Mouse (Mus musculus) thymus, postnatal 4 days (tissue): ENCODE results near the gene Tmed8.
"Not testable (repeated sequence)": the region's sequence is repeated elsewhere in the genome, so short reads cannot be mapped to it uniquely, and the experiment has no call there.

Experiments
- DNase-seq: peaks from one replicate; pipeline ENCODE4 v3.0.0; 2021

Gene Tmed8

DNA sequence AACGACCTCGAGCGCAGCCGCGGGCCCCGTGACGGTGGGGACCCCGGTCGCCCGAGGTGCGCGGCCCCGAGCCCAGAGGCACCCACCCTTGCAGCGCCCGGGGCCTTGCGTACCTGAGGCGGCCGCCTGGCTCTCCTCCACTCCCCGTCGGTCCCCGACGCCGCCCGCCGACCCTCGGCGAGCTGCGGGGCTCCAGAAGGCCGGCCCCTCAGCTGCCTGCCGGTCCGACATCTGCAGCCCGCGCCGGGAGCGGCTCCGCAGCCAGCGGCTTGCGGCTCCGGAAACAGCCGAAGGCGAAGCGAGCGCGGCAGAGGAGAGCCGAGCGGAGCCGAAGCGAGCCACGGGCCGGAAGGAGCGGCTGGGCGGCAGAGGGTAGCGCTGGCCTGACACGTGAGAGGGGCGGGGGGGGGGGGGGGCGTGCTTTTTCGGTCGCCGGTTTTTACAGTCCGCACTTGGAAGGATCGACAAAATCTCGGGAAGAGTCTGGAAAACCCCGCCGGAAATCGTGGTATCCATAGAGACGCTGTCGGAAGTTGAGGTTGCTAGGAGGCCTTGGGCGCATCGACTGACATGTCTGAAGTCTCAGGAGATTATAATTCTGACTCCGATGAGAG lies at the start of gene Tmed8:
TSS of gene Tmed8 (minus strand) at position 482 of the 614 bp plus-strand sequence.
- peak; percentile 91 for DNase-seq

DNA sequence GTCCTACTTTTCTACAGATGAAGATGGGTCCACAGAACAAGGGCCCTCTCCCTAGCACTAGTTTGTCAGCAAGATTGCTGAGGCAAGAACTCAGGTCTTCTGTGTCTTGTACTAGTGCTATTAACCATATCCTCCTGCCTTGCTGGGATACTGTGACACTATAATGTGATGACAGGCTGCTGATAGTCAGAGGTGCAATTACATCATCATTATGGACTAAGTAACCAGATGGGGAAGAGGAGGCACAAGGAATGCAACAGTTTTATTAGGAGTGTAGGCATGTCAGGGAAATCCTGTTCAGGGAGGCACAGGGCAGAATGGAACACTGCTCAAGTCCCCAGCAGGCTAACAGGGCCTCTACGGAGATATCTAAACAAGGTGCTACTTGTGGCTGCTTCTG lies 38.4 kb upstream of the Tmed8 start, which contains the start of gene Noxred1:
TSS of gene Noxred1 (minus strand) at position 101 of the 400 bp plus-strand sequence.
- no peak for DNase-seq

DNA sequence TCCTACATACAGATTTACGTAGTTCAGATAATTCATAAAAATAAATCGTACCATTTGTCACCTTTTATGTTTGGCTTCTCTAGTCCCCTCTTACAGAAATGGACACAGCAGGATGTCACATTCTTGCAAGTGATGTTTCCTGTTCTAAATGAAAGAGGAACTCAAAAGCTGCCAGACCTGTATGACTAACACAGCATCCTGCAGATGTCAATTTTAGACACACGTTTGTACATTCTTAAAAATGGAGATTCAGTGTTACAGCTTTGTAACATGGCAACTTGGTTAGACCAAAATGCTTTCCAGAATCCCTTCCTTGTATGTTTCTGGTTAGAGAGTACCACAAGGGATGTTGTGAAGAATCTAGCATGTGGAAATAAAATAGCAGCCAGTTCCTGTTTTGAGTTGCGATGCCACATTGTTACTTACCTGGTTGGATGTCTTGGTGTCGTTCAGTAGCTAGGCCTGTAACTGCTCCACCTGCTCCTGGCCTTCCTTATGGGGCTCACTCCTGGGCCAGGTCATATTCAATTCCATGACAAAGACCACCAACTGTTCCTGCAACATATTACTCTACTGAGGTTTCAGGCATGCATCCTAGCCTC lies 36.7 kb upstream of the Tmed8 start:
- no peak for DNase-seq

DNA sequence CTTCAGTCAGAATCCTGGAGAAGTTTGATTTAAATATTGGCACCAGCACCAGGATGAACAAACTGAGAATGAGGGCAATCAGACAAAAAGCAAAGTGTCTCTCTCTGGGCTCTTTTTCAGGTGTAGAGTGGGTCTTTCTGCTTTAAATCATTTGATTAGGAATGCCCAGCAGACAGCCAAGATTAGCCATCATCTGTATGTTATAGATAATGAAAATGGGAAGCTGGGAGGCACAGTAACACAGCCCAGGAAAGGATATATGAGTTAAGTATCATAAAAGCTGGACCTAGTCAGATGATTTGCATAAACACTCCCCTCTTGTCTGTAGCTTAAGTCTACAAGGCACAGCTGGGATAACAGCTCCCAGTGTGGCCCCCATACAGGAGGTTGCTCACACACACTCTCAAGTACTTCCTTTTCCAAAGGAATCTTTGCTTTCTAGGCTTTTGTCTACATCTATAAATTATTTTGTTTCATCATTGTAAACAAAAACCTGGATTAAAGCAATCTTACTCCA lies 30.2 kb upstream of the Tmed8 start:
- DNase-seq: no peak

DNA sequence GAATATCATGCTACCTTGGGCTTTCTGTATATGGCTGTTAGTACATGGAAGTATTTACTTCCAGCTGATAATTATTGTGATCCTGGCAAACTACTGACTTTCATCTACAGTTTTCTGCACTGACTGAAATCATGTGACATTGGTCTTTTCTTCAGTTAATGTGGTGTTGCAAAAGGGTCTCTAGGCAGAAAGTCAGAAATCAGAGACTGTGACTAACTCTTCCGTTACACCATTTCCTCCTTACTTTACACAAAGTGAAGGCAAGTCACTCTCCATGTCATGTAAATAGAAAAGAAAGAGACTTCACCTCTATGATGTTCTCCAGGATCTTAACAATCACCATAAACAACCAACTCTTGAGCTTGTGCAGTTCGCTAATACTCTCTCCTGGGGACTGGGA lies 29.4 kb upstream of the Tmed8 start:
- no peak for DNase-seq

DNA sequence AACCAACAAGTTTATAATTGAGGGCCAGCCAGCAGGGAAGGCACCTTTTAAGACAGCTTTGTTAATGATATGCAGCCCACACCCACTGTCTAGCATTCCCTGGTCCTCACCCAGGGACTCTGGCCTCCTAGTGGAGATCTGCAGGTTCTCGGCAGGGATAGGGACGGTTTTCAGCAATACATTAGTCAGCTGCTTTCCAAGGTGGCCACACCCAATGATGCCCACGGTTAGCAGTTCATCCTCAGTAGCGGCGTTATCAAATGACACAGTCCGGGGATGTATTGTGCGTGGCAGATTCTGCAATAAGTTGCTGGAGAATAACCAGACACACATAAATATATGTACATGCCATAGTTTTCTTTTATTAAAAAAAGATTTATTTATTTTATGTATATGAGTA lies 26.5 kb upstream of the Tmed8 start:
- no peak for DNase-seq

DNA sequence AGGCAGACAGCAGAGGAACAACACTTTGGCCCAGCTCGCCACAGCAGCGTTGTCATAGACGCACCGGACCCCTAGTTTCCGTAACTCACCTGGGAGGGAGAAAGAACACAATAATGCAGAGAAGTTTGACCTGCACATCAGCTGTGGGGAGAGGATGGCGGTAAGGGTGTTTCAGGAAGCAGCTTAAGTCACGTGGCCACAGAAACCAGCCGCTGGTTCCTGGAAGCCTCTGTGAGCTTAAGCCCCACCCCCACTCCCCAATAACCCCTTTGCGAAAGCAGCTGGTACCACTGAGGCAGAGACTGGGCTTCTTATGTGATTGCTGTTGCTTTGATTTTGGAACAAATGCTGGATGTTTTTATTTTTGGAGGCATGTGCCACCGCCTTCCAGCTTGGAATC lies 24.7 kb upstream of the Tmed8 start:
- DNase-seq: peak; percentile 24

DNA sequence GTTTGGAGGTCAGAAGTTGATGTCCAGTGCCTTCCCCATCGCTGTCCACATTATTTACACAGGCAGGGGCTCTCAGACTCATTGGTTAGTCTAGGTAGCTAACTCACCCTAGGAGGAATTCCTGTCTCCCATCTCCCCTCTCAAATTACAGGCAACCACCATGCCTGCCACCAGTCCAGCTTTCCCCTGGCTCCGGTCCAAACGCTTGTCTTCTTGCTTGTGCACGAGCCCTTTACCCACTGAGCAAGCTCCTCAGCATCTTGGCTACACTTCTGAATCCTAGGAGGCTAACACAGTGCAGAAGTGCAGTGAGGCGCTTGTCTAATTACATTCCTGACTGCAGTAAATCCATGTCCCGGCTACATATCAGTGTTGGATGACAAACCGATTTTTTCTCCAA lies 19.1 kb upstream of the Tmed8 start:
- DNase-seq: no peak

DNA sequence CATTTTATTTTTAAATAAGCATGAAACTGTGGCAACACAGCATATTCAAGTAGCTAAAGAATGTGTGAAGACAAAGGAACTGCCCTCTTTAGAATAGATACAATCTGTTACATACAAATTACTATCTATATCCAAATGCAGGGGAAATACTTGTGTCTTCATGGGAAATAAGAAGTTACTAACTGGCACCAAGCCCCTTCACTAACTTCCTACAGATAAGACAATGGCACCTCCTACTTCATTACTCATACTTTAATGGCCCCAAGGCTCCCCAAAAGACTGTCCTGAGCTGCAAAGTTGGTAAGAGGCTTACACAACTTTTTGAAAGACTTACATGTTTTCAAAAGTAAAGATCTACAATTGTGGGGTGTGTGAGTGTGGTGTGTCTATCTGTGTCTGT lies 17.3 kb upstream of the Tmed8 start:
- no peak for DNase-seq

DNA sequence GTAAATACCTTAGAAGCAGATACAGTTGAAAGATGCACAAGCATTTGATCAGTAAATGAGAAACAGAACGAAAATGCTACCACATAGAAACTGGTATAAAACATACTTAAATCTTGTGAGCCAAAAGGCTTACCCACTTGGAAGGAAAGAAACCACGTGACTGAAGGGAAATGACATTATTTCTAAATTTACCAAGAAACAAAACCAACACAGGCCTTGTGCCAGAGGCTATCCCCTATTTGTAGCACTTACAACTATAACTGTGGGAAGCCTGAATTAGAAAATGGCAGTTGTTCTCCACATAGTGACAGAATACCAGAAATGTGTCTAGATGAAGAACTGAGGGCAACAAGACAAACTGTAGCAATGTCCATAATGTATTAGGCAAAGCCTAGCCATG lies 15.8 kb upstream of the Tmed8 start:
- DNase-seq: no peak

DNA sequence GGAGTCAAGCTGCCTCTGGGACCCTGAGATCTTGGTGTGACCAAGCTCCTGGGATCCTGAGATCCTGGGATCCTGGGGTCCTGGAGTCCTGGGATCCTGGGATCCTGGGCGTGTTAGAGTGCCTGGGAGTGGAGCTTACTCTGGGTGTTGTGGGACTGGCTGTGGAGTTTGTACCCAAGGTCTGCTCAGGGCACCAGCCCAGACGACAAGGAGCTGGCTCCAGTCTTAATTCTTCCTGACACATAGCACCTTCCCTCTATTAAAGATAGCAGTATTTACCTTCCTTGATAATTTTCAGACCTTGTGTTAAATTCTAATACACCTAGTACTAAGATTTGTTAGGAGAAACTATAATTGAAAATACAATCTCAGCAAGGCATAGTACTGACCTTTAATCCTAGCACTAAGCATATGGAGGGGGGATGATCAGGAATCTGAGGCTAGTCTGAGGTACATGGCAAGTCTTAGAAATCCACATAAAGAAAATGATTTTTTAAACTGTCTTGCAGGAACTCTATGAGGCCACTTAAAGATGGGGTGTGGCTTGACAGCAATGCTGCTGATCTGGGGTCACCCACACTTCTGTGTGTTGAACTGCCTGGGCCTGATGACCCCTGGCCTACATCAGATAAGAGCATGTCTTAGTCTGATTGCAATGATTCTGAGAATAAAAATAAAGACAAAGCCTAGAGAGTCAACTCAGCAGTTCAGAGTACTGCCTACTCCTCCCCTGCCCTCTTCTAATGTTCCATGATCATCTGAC lies 12.8 kb upstream of the Tmed8 start:
- DNase-seq: no peak

DNA sequence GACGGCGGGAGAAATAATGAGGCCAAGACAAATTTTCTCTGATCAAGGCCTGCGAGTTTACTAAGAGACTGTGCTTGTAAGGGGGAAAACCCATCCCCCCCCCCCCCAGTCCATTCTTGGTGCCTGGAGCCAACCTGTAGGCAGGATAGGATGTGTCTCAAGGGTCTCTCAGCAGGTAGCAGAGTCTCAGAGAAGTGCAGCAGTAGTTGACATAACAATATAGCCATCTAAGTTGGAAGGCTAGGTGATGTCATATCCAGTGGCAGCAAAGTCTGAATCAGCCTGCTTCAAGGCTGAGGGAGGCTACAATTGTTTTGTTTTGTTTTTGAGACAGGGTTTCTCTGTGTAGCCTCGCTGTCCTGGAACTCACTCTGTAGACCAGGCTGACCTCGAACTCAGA lies 5.5 kb upstream of the Tmed8 start:
- not testable (repeated sequence) for DNase-seq

DNA sequence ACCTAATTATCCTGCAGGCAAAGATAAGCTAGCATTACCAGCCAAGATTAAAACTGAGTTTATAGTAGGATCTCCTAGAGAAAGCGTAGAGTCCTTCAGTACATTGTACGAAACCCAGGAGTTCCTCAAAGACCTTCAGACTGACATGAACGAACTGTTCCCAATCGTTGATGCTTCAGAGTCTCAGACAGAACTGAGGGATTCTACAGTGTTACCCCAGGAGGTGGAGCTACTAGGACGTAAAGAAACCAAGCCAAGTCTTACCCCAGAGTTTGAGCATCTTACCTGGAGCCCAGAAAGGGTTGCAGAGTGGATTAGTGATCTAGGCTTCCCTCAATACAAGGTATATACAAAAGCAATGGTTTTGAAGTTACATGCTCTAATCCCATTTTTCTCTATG lies 1.4 kb upstream of the Tmed8 start:
- DNase-seq: no peak

DNA sequence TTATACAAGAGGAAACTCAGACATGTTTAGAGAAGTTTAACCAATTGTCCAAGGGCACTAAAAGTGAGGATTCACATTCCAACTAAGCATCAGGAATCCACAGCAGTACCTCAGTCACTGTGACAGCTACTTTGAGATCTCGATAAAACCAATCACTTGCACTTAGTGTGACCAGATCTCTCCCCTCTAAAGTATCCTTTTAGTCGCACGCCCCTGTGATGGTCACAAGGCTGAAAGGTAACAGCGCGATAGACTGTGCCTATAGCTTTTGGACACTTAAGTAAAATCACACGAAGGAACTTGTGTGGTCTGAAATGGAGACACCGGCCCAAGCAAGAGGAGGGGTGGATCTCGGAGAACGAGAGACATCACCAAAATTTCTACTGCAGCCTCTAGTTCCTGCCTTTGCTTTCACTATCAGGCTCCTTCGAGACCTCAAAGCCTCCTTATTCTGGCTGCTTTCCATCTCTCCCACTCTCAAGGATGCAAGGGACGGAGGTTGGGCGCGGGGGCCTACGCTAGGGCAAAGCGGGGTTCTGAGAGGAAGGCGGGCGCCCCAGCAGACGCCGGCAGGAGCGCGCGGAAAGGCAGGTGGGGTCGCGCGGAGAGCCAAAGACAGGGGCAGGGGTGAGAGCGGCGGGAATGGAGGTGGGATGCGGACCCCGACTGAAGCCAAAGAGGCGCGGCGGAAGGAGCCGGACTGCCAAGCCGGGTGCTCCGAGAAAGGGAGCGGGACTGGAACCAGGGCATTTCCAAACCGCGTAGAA lies 865 bp downstream of the Tmed8 start, which contains the start of gene Samd15:
TSS of gene Samd15 (plus strand) at position 518 of the 767 bp plus-strand sequence.
- peak; percentile 81 for DNase-seq

DNA sequence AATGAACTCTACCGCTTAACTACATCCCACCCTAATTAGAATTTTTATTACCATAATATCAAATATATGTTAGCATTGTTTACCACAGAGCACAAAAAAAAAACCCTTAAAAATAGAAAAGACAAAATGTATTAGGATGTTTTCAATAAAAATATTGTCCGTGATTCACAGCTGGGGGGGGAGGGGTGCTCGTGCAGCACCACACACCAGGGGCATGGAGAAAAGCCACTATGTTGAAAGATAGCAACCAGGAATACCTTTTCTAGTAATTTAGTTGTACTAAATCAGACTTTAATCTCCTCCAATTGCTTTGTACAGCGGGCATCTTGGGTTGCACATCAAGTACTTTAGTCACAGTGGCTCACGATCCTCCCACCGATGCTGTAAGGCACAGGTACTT lies 1.5 kb downstream of the Tmed8 start:
- DNase-seq: no peak

DNA sequence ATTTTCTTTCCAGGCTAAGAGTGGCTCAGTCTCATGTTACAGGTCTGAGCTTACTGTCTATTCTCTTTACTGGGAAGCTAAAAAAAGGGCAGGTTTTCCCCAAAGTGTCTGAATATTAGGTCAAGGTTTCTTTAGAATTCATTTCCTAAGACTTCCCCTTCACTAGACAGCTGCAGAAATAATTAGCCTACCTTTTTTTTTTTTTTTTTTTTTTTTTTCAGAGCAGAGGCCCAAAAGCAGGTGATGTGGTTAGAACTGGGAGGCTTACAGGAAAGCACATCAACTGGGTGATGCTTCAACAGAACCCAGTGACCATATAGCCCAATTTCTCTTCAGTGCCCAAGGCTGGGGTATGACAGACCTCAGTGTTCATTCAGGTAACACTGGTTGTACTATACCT lies 3.9 kb downstream of the Tmed8 start:
- no peak for DNase-seq

DNA sequence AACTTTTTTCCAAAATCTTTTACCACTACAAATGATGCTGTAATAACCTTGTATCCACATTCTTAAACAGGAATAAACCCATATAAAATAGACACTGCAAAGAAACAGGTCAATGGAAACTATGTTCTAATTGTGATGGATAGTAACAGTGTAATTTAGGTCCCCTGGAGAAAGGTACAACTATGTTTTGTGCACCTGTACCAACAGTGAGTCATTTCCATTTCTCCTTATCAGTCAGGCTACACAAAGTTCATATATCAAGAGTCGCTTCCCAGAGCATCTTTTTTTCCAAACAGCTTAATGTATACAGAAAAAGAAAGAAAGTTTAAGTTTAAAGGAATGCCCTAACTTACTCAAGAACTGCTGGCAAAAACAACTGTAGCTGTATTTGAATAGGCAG lies 5.2 kb downstream of the Tmed8 start:
- no peak for DNase-seq

DNA sequence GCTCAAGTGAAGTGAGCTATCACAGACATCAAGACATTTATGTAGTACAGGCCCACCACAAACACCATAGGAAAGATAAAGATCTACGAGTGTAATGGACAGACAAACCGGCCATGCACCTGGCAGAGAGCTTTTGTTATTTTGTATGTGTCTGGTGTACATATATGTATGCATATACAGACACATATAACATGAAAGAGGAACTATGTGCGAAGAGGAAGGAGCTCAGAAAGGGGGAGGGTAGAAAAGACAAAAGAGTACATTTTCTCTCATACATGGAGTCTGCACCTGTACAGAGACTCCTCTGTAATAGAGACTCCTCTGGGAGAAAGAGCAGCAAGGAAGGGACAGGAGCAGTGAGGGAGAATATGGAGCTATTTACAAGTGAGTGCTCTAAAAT lies 7.2 kb downstream of the Tmed8 start:
- DNase-seq: no peak

DNA sequence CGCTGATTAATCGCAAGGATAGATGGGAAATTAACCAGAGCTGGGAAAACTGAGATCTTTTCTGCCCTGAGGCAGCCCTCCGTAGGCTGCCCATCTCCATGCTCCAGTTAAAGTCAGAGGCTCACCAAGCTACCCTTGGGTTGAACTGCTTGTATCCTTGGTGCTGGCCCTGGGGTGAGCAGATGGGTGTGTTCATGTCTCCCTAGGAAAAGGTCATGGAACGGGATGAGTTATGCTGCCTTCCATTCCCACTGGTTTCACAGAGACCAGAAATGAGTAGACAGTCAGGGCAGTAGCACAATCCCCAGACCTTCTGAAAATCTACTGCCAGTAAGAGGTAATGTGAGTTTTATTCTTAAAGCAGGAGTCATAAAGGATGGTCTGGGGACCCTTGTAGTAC lies 22.6 kb downstream of the Tmed8 start:
- no peak for DNase-seq

DNA sequence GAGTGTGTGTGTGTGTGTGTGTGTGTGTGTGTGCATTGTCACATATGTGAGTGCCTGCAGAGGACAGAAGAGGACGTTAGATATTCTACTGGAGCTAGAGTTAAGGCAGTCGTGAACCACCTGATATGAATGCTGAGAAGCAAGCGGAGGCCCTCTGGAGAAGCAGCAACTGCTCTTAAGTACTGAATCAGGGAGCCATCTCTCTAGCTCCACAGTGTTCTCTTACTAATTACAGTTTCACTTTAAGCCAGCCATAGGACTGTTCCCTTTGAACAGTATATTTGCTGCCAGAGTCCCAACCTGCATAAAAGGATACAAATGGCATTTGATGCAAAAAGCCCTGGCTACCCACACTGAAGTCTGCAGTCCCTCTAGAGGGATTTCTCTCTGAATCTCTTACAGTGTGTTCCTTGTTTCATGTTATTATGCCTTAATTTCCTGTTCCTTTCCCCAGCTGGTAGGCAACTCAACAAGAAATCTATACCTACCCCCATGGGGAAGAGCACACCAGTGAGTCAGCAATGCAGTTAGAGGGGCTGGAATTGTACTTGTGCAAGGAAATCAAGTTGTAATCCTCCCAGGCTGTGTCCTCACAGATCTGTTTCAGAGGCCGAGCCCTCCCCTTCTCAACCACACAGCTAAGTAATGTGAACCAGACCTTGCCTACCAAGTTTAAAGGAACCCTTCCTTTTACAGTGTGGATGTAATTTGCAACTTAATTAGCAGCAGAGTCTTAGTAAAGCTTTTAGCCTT lies 24.9 kb downstream of the Tmed8 start:
- DNase-seq: no peak

DNA sequence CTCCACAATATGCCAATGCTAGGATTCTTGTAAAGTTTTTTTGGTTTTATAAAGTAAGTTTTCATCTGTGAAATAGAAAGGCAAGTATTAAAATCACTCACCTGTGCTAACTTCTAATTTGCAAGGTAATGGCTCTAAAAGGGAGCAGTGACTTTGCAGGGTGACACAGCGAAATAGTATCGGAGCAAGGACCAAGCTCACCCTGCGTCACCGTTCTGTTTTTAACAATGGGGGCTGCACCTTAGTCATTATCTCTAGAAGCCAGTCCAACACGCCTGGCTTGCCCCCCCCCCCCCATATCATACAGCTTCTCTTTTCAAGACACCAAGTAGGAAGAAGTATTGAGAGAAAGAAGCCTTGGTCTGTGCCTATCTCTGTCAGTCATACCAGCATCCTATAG lies 39.4 kb downstream of the Tmed8 start:
- no peak for DNase-seq

DNA sequence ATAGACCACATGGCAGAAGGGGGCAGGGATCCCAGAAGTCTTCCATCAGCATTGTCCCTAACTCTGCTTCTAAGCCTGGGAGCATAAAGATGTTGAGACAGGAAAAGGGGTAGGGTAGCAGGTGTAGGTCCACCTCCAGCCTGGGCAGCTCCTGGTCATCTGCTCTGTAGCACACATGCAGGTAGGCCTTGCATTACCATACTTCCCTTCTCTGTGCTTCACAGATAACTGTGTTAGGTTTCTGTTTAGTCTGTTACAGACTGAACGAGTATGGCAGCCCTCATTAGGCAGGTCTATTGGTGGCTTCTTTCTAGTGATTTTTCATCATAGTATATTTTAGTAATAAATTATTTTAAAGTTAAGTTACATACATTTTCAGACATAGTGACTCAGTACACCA lies 39.9 kb downstream of the Tmed8 start:
- no peak for DNase-seq

DNA sequence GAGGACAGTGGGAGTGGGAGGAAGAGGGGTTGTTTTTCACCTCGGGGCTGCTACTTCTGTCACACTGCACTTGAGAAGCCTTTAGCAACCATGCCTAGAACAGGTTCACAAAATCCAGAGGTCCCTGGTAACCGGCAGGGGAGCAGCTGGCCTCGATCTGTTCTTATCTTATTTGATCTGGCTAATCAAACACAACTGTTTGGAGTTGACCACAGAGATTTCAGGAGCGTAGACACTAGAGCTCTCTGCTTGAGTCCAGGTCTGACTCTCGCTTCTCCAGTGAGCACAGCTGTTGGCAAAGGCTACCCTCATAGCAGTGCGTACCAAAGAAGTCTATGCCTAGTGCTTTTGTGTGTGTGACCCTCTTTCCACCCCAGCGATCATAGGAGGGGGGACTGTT lies 42.2 kb downstream of the Tmed8 start:
- no peak for DNase-seq
